Mouse (Mus musculus): Measurements from ENCODE around the gene Wbp2nl. TPM values are rescaled to one million over a fixed set of nuclear protein-coding genes. Genes with fewer than 3 reads are reported as not detected.

Wbp2nl gene
- total and polyA plus RNA-seq, 2 experiments from 2014 or later, result 0.11 to 0.60 TPM

DNA sequence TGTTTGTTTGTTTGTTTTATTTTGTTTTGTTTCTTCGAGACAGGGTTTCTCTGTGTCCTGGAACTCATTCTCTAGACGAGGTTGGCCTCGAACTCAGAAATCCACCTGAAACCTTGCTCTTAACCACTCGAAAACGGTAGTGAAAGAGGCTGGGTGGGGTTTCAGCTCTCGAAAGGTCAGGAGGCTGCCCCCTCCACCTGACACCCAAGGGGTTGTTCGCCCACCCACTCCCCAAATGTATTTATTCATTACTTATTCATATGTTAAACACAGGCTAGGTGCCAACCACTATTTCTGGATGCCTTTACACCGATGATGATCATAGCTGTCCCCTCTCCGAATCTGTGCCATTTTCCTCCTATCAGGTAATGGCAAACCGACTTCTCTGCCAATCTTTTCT lies 40.4 kb downstream of the Wbp2nl start:
- Histone ChIP-seq H3K27ac (ENCODE audit: low read depth, low read length) (no peak overlapping the region), H3K27me3 (ENCODE audit: insufficient read depth, low read length) (peaks cover 9% of the 10 kb centered on the region; the same call in 1 of the 2 replicates), H3K4me3 (ENCODE audit: low read depth, low read length) (peak overlapping the region; percentile 43), H3K36me3 (ENCODE audit: insufficient read depth, low read length) (peaks cover 15% of the 10 kb centered on the region; the same call in 1 of the 2 replicates), H3K9me3 (ENCODE audit: low read length) (no peaks in the 10 kb centered on the region), H3K9ac (replicated peaks; ENCODE audit: low read length, poor library complexity, severe bottlenecking) (no peak overlapping the region), H3K4me1 (ENCODE audit: insufficient read depth, low read length) (peaks cover 7% of the 10 kb centered on the region), H3K4me2 (ENCODE audit: low read depth, low read length, poor library complexity, severe bottlenecking) (peak overlapping the region; percentile 60)
- no peak for TF ChIP-seq CTCF (IDR thresholded peaks at IDR 0.05)
- WGBS, result 56% methylated on average over 10 of the region's 10 CpGs
- DNase-seq (ENCODE audit: low spot score) (no peak), ATAC-seq (ENCODE audit: low FRiP score) (no peak)

- 82% methylated on average over 8 of the region's 8 CpGs for WGBS
- 0 out of 2 replicates have a peak, but pooled peaks cover 11% of the 10 kb centered on the region for H3K36me3 ChIP-seq (ENCODE audit: insufficient read depth, low read length)
- no peak overlapping the region for H3K4me2 ChIP-seq (ENCODE audit: low read depth, low read length, poor library complexity, severe bottlenecking)
- no peak for DNase-seq (ENCODE audit: low spot score)
- no peaks in the 10 kb centered on the region for H3K9me3 ChIP-seq (ENCODE audit: low read length)
- H3K4me1 ChIP-seq (ENCODE audit: insufficient read depth, low read length), result peaks cover 7% of the 10 kb centered on the region
- no peak overlapping the region for H3K4me3 ChIP-seq (ENCODE audit: low read depth, low read length)
- TF ChIP-seq CTCF (IDR thresholded peaks at IDR 0.05), result no peak
- peaks cover 9% of the 10 kb centered on the region; the same call in 1 of the 2 replicates for H3K27me3 ChIP-seq (ENCODE audit: insufficient read depth, low read length)
- no peak overlapping the region for H3K27ac ChIP-seq (ENCODE audit: low read depth, low read length)
- no peak for ATAC-seq (ENCODE audit: low FRiP score)
- H3K9ac ChIP-seq (replicated peaks; ENCODE audit: low read length, poor library complexity, severe bottlenecking), result no peak overlapping the region
Measured at GRCm38 (mm10) chr15:82339634-82340254, 41.0 kb downstream of the Wbp2nl start.

- Histone ChIP-seq H3K4me3 (ENCODE audit: low read depth, low read length) (no peak overlapping the region; the same call in 1 of the 2 replicates), H3K36me3 (ENCODE audit: insufficient read depth, low read length) (0 out of 2 replicates have a peak, but pooled peaks cover 4% of the 10 kb centered on the region), H3K27ac (ENCODE audit: low read depth, low read length) (no peak overlapping the region), H3K27me3 (ENCODE audit: insufficient read depth, low read length) (peaks cover 9% of the 10 kb centered on the region; the same call in 1 of the 2 replicates), H3K9me3 (ENCODE audit: low read length) (no peaks in the 10 kb centered on the region), H3K4me1 (ENCODE audit: insufficient read depth, low read length) (peaks cover 7% of the 10 kb centered on the region), H3K4me2 (ENCODE audit: low read depth, low read length, poor library complexity, severe bottlenecking) (peak overlapping the region; percentile 43), H3K9ac (replicated peaks; ENCODE audit: low read length, poor library complexity, severe bottlenecking) (0 out of 2 replicates have a peak overlapping the region, but pooled peaks have one; percentile 29)
- no peak for TF ChIP-seq CTCF (IDR thresholded peaks at IDR 0.05)
- 47% methylated on average over 21 of the region's 21 CpGs for WGBS
- no peak for ATAC-seq (ENCODE audit: low FRiP score)
- DNase-seq (ENCODE audit: low spot score), result no peak
Measured at GRCm38 (mm10) chr15:82340414-82341035, 41.8 kb downstream of the Wbp2nl start.

DNA sequence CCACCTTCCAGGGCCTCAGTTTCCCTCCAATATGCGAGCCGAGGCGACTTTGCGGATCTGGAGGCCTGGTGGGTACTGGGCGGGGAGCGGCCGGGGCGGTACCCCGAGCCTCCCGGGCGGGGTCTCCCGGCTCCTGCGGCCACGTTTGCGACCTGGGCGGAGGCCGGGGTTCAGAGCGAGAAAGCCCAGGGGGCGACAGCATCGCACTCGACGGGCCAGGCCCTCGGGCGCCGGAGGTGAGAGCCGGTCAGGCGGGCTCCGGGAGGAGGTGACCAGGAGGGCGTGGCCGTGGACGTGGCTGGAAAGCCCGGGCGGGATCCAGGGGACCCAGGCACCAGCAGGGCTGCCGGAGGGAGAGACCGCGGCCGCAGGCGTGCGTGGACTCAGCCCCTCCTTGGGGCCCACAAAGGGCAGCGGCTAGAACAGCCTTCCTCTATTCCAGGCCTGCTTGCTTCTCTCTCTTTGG lies 42.3 kb downstream of the Wbp2nl start:
- ATAC-seq (ENCODE audit: low FRiP score) (no peak), DNase-seq (ENCODE audit: low spot score) (no peak)
- Histone ChIP-seq H3K27ac (ENCODE audit: low read depth, low read length) (no peak overlapping the region), H3K36me3 (ENCODE audit: insufficient read depth, low read length) (no peaks in the 10 kb centered on the region), H3K9ac (replicated peaks; ENCODE audit: low read length, poor library complexity, severe bottlenecking) (peak overlapping the region; percentile 29; the same call in 1 of the 2 replicates), H3K27me3 (ENCODE audit: insufficient read depth, low read length) (peaks cover 9% of the 10 kb centered on the region; the same call in 1 of the 2 replicates), H3K4me3 (ENCODE audit: low read depth, low read length) (peak overlapping the region; percentile 13; the same call in 1 of the 2 replicates), H3K9me3 (ENCODE audit: low read length) (no peaks in the 10 kb centered on the region), H3K4me2 (ENCODE audit: low read depth, low read length, poor library complexity, severe bottlenecking) (peak overlapping the region; percentile 43), H3K4me1 (ENCODE audit: insufficient read depth, low read length) (peaks cover 7% of the 10 kb centered on the region)
- 4% methylated on average over 40 of the region's 40 CpGs for WGBS
- no peak for TF ChIP-seq CTCF (IDR thresholded peaks at IDR 0.05)

DNA sequence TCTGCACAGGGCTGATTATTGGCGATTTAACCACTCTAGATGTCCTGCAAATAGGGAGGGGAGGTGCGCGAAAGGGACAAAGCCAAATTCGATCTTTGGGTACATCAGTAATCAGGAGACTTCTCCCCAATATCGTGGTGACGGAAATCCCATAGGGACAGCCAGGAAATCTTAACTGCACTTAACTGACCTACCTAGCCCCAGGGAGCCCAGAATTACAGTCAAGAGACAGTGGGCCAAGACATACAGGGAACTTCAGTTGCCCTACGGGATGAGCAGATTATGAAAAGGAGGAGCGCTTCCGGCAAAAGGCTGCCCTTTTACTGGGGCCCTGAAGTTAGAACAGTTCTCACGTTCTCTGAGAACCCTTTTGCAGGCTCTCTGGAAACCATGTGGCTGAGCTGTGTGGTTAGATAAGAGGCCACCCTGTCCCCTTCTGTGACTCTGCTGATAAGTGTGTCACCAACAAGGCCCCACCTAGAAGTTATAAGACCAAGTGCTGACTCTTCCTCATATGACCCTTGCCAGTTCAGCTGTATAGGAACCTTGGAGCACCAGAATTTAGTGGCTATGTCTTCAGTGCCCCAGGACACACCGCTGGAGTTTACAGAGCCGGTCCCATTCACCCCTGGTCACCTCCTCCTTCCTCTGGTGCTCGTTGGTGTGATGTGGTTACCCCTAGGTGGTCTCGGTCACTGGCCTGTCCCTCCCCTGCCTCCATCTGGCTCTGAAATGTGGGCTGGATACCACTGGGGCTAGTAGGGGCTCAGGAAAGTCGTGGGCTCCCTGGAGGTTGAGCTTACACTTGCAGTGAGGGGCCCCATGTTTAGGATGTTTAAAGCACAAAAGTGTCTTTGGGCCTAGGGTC lies 43.2 kb downstream of the Wbp2nl start:
- ATAC-seq (ENCODE audit: low FRiP score), result no peak
- 69% methylated on average over 15 of the region's 15 CpGs for WGBS
- no peak overlapping the region for H3K9ac ChIP-seq (replicated peaks; ENCODE audit: low read length, poor library complexity, severe bottlenecking)
- peaks cover 9% of the 10 kb centered on the region; the same call in 1 of the 2 replicates for H3K27me3 ChIP-seq (ENCODE audit: insufficient read depth, low read length)
- no peak overlapping the region for H3K27ac ChIP-seq (ENCODE audit: low read depth, low read length)
- no peaks in the 10 kb centered on the region for H3K36me3 ChIP-seq (ENCODE audit: insufficient read depth, low read length)
- no peak for TF ChIP-seq CTCF (IDR thresholded peaks at IDR 0.05)
- H3K9me3 ChIP-seq (ENCODE audit: low read length), result no peaks in the 10 kb centered on the region
- H3K4me1 ChIP-seq (ENCODE audit: insufficient read depth, low read length), result peaks cover 8% of the 10 kb centered on the region
- H3K4me3 ChIP-seq (ENCODE audit: low read depth, low read length), result no peak overlapping the region
- peak overlapping the region; percentile 43; the same call in 1 of the 2 replicates for H3K4me2 ChIP-seq (ENCODE audit: low read depth, low read length, poor library complexity, severe bottlenecking)
- DNase-seq (ENCODE audit: low spot score), result no peak
